Mouse (Mus musculus): Measurements from ENCODE around the gene Stat3. TPM values are rescaled to one million over a fixed set of nuclear protein-coding genes. Genes with fewer than 3 reads are reported as not detected.

The Stat3 gene
- 45.0 and 49.0 TPM in 2 replicates for polyA plus RNA-seq (2014; fragmentation: Nextera tagmentation; extraction: Ambion mirVana)

GRCm38 (mm10) chr11:100939512-100940151 lies at the start of gene Stat3:
Gene Stat3, minus strand, starts transcription at chr11:100939540.
- no peaks in the 10 kb centered on the region for H3K9me3 ChIP-seq (replicated peaks; ENCODE audit: control insufficient read depth, low read length)
- H3K4me1 ChIP-seq (ENCODE audit: control insufficient read depth, insufficient read depth, low read length) = peaks cover 22% of the 10 kb centered on the region
- no peaks in the 10 kb centered on the region for H3K36me3 ChIP-seq (ENCODE audit: control insufficient read depth, insufficient read depth, low read length)
- H3K4me3 ChIP-seq (ENCODE audit: low read depth, low read length) = peak within 1 kb of the TSS; percentile 71
- no peaks in the 10 kb centered on the region for H3K27me3 ChIP-seq (ENCODE audit: control insufficient read depth, insufficient read depth, low read length)
- H3K9ac ChIP-seq (ENCODE audit: low read depth, low read length) = peak within 1 kb of the TSS; percentile 85
- peak within 1 kb of the TSS; percentile 63 for H3K27ac ChIP-seq (ENCODE audit: low read depth, low read length)
- peak; percentile 98 for ATAC-seq (replicated peaks; ENCODE audit: insufficient number of reproducible peaks, low FRiP score, low TSS enrichment)
- WGBS (ENCODE audit: insufficient replicate concordance) = 1% methylated on average over 29 of the region's 29 CpGs
- peak within 1 kb of the TSS; percentile 84 for H3K4me2 ChIP-seq

DNA sequence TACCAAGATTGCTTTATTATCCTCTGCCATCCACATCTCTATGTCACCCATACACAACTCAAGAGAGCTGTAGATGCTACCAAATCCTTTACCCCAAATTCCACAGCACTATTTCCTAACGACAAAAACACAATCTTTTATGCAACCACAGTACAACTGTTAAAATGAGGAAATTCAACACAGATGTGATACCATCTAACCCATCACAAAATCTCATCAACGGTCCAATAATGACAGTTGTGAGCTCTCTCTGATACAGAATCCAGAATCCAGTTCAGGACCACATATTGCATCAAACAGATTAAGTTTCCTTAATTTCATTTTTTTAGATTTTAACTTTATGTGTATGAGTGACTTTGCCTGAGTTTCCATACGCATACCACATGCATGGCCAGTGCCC lies 49.3 kb upstream of the Stat3 start:
- ATAC-seq (replicated peaks; ENCODE audit: insufficient number of reproducible peaks, low FRiP score, low TSS enrichment) = no peak
- Histone ChIP-seq H3K4me3 (ENCODE audit: low read depth, low read length) (no peak overlapping the region), H3K4me2 (no peak overlapping the region), H3K36me3 (ENCODE audit: control insufficient read depth, insufficient read depth, low read length) (no peaks in the 10 kb centered on the region), H3K4me1 (ENCODE audit: control insufficient read depth, insufficient read depth, low read length) (no peaks in the 10 kb centered on the region), H3K27ac (ENCODE audit: low read depth, low read length) (no peak overlapping the region), H3K9me3 (replicated peaks; ENCODE audit: control insufficient read depth, low read length) (no peaks in the 10 kb centered on the region), H3K27me3 (ENCODE audit: control insufficient read depth, insufficient read depth, low read length) (no peaks in the 10 kb centered on the region), H3K9ac (ENCODE audit: low read depth, low read length) (no peak overlapping the region)
- 81% methylated on average over 3 of the region's 3 CpGs for WGBS (ENCODE audit: insufficient replicate concordance)

GRCm38 (mm10) chr11:100985607-100986006 lies 46.3 kb upstream of the Stat3 start:
- ATAC-seq (replicated peaks; ENCODE audit: insufficient number of reproducible peaks, low FRiP score, low TSS enrichment) = no peak

GRCm38 (mm10) chr11:100983778-100984131 lies 44.4 kb upstream of the Stat3 start:
- Histone ChIP-seq H3K27me3 (ENCODE audit: control insufficient read depth, insufficient read depth, low read length) (no peaks in the 10 kb centered on the region), H3K36me3 (ENCODE audit: control insufficient read depth, insufficient read depth, low read length) (no peaks in the 10 kb centered on the region), H3K27ac (ENCODE audit: low read depth, low read length) (no peak overlapping the region), H3K4me1 (ENCODE audit: control insufficient read depth, insufficient read depth, low read length) (peaks cover 4% of the 10 kb centered on the region; the same call in 1 of the 2 replicates), H3K9ac (ENCODE audit: low read depth, low read length) (no peak overlapping the region), H3K4me2 (peak overlapping the region; percentile 67; the same call in 1 of the 2 replicates), H3K4me3 (ENCODE audit: low read depth, low read length) (no peak overlapping the region), H3K9me3 (replicated peaks; ENCODE audit: control insufficient read depth, low read length) (no peaks in the 10 kb centered on the region)
- 67% methylated on average over 7 of the region's 7 CpGs for WGBS (ENCODE audit: insufficient replicate concordance)
- ATAC-seq (replicated peaks; ENCODE audit: insufficient number of reproducible peaks, low FRiP score, low TSS enrichment) = no peak

More at GRCm38 (mm10) chr11:100985607-100986006, 46.3 kb upstream of the Stat3 start:
- Histone ChIP-seq H3K9me3 (replicated peaks; ENCODE audit: control insufficient read depth, low read length) (no peaks in the 10 kb centered on the region), H3K4me3 (ENCODE audit: low read depth, low read length) (no peak overlapping the region), H3K27ac (ENCODE audit: low read depth, low read length) (no peak overlapping the region), H3K4me1 (ENCODE audit: control insufficient read depth, insufficient read depth, low read length) (peaks cover 4% of the 10 kb centered on the region; the same call in 1 of the 2 replicates), H3K36me3 (ENCODE audit: control insufficient read depth, insufficient read depth, low read length) (no peaks in the 10 kb centered on the region), H3K4me2 (no peak overlapping the region), H3K27me3 (ENCODE audit: control insufficient read depth, insufficient read depth, low read length) (no peaks in the 10 kb centered on the region), H3K9ac (ENCODE audit: low read depth, low read length) (no peak overlapping the region)
- WGBS (ENCODE audit: insufficient replicate concordance) = 45% methylated on average over 3 of the region's 3 CpGs

DNA sequence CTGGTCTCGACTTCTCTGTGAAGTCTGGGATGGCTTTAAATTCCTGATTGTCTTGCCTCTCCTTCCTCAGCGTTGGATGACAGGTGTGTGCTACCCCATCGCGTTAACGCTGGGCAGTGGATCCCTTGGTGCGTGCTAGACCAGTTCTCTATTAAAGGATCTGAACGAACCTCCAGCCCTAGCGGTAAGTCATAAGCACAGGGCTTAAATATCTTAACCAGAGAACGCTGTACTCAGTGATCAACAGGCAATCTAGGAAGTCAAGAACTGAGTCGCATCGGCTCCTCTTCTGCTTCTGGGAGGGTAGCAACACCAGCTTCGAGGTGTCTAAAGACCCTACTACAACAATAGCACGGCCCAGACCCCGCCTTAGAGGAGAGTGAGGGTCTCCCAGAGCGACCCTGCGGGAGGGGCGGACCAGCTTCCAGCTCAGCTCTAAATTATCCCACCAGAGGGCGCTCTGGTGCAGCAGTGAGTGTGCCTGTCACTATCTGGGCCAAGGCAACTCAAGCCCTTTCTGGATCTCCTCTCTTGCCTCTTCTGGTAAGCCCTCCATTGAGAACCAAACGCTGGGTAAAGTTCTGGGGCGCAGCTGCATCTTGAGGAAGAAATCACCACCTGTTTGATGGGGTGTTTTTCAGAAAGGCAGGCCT lies 43.9 kb upstream of the Stat3 start:
- peaks cover 4% of the 10 kb centered on the region; the same call in 1 of the 2 replicates for H3K4me1 ChIP-seq (ENCODE audit: control insufficient read depth, insufficient read depth, low read length)
- H3K36me3 ChIP-seq (ENCODE audit: control insufficient read depth, insufficient read depth, low read length) = no peaks in the 10 kb centered on the region
- peak overlapping the region; percentile 67 for H3K4me2 ChIP-seq
- ATAC-seq (replicated peaks; ENCODE audit: insufficient number of reproducible peaks, low FRiP score, low TSS enrichment) = 0 out of 2 replicates have a peak, but pooled peaks have one; percentile 35
- no peak overlapping the region; the same call in 1 of the 2 replicates for H3K27ac ChIP-seq (ENCODE audit: low read depth, low read length)
- no peaks in the 10 kb centered on the region for H3K9me3 ChIP-seq (replicated peaks; ENCODE audit: control insufficient read depth, low read length)
- WGBS (ENCODE audit: insufficient replicate concordance) = 5% methylated on average over 20 of the region's 20 CpGs
- no peaks in the 10 kb centered on the region for H3K27me3 ChIP-seq (ENCODE audit: control insufficient read depth, insufficient read depth, low read length)
- peak overlapping the region; percentile 39 for H3K4me3 ChIP-seq (ENCODE audit: low read depth, low read length)
- peak overlapping the region; percentile 71 for H3K9ac ChIP-seq (ENCODE audit: low read depth, low read length)

DNA sequence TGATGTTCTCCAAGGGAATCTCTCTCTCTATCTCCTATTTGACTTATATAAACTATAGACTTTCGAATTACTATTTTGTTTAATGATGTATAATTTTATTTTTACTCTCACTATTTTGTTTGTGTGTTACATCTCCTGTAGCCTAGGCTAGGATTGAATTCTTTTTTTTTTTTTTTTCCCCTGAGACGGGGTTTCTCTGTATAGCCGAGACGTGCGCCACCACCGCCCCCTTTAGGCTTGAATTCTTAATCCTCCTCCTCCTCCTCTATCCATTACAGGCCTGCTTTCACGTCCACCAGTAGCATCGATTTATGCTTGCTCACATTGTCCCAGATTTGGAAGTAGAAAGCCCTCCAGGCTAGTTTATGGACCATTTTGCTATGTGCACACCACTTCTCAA lies 42.7 kb upstream of the Stat3 start:
- Histone ChIP-seq H3K9me3 (replicated peaks; ENCODE audit: control insufficient read depth, low read length) (no peaks in the 10 kb centered on the region), H3K27me3 (ENCODE audit: control insufficient read depth, insufficient read depth, low read length) (no peaks in the 10 kb centered on the region), H3K36me3 (ENCODE audit: control insufficient read depth, insufficient read depth, low read length) (no peaks in the 10 kb centered on the region), H3K4me1 (ENCODE audit: control insufficient read depth, insufficient read depth, low read length) (peaks cover 4% of the 10 kb centered on the region; the same call in 1 of the 2 replicates), H3K9ac (ENCODE audit: low read depth, low read length) (no peak overlapping the region), H3K27ac (ENCODE audit: low read depth, low read length) (no peak overlapping the region), H3K4me2 (no peak overlapping the region), H3K4me3 (ENCODE audit: low read depth, low read length) (no peak overlapping the region)
- 25% methylated on average over 8 of the region's 8 CpGs for WGBS (ENCODE audit: insufficient replicate concordance)
- no peak for ATAC-seq (replicated peaks; ENCODE audit: insufficient number of reproducible peaks, low FRiP score, low TSS enrichment)

GRCm38 (mm10) chr11:100981236-100981635 lies 41.9 kb upstream of the Stat3 start:
- peaks cover 4% of the 10 kb centered on the region; the same call in 1 of the 2 replicates for H3K4me1 ChIP-seq (ENCODE audit: control insufficient read depth, insufficient read depth, low read length)
- no peaks in the 10 kb centered on the region for H3K27me3 ChIP-seq (ENCODE audit: control insufficient read depth, insufficient read depth, low read length)
- no peak overlapping the region for H3K4me2 ChIP-seq
- H3K9ac ChIP-seq (ENCODE audit: low read depth, low read length) = no peak overlapping the region
- no peak overlapping the region for H3K27ac ChIP-seq (ENCODE audit: low read depth, low read length)
- no peak overlapping the region for H3K4me3 ChIP-seq (ENCODE audit: low read depth, low read length)
- ATAC-seq (replicated peaks; ENCODE audit: insufficient number of reproducible peaks, low FRiP score, low TSS enrichment) = no peak
- H3K36me3 ChIP-seq (ENCODE audit: control insufficient read depth, insufficient read depth, low read length) = no peaks in the 10 kb centered on the region
- 54% methylated on average over 3 of the region's 3 CpGs for WGBS (ENCODE audit: insufficient replicate concordance)
- no peaks in the 10 kb centered on the region for H3K9me3 ChIP-seq (replicated peaks; ENCODE audit: control insufficient read depth, low read length)

DNA sequence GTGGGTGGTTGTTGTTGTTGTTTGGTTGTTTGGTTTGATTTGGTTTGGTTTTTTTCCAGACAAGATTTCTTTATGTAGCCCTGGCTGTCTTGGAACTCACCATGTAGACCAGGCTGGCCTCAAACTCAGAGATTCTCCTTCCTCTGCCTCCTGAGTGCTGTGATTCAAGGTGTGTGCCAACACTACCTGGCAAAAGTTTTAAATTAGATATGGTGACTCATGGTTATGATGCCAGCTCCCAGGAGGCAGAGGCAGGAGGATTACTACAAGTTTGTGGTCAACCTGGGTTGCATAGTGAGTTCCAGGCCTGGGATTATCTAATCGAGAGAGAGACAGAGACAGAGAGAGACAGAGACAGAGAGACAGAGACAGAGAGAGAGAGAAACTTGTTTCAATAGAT lies 41.1 kb upstream of the Stat3 start:
- WGBS (ENCODE audit: insufficient replicate concordance) = 61% methylated on average over 1 of the region's 1 CpGs
- peak overlapping the region; percentile 18; the same call in 1 of the 2 replicates for H3K27ac ChIP-seq (ENCODE audit: low read depth, low read length)
- H3K27me3 ChIP-seq (ENCODE audit: control insufficient read depth, insufficient read depth, low read length) = no peaks in the 10 kb centered on the region
- no peak overlapping the region for H3K4me3 ChIP-seq (ENCODE audit: low read depth, low read length)
- H3K9ac ChIP-seq (ENCODE audit: low read depth, low read length) = no peak overlapping the region
- H3K4me2 ChIP-seq = no peak overlapping the region
- ATAC-seq (replicated peaks; ENCODE audit: insufficient number of reproducible peaks, low FRiP score, low TSS enrichment) = no peak
- no peaks in the 10 kb centered on the region for H3K36me3 ChIP-seq (ENCODE audit: control insufficient read depth, insufficient read depth, low read length)
- H3K9me3 ChIP-seq (replicated peaks; ENCODE audit: control insufficient read depth, low read length) = no peaks in the 10 kb centered on the region
- peaks cover 4% of the 10 kb centered on the region; the same call in 1 of the 2 replicates for H3K4me1 ChIP-seq (ENCODE audit: control insufficient read depth, insufficient read depth, low read length)

Measured in heart, embryonic 11.5 days (tissue).